Mouse (Mus musculus) lung, embryonic 14.5 days (tissue): ENCODE measurements at regions not wholly inside any gene's neighbourhood (a gene's known extent, or its start where the extent isn't known, plus 50 kb on each side); places are given as distances from the start of the nearest gene placed in this dataset.
A peak's percentile ranks its signal among the peaks of the same experiment; 100 is the strongest.

ENCODE experiments used
- ATAC-seq: fragments of 200-750 bp; cut with Nextera tagmentation; 2 replicates; pipeline ENCODE4 v1.8.0; 2017; ENCODE audit warnings: mild to moderate bottlenecking, moderate TSS enrichment, moderate library complexity; ENCODE audit not compliant: insufficient read depth
- DNase-seq: peaks from one replicate; pipeline ENCODE4 v3.0.0-alpha.2; 2015
- H3K27ac ChIP-seq: fragments of 300-500 bp; sonication (generic); 2 replicates; pipeline ENCODE4 v1.5.1; 2014; ENCODE audit warnings: low read depth, mild to moderate bottlenecking, moderate library complexity
- H3K27me3 ChIP-seq: fragments of 300-500 bp; sonication (generic); 2 replicates; pipeline ENCODE4 v1.6.1; 2014; ENCODE audit warnings: low read length, control low read depth; ENCODE audit not compliant: insufficient read depth
- H3K36me3 ChIP-seq: fragments of 300-500 bp; sonication (generic); 2 replicates; pipeline ENCODE4 v1.6.1; 2014; ENCODE audit warnings: control low read depth; ENCODE audit not compliant: insufficient read depth
- H3K4me1 ChIP-seq: fragments of 300-500 bp; sonication (generic); 2 replicates; pipeline ENCODE4 v1.6.1; 2014; ENCODE audit warnings: antibody characterized with exemption, control low read depth; ENCODE audit not compliant: insufficient read depth
- H3K4me2 ChIP-seq: fragments of 300-500 bp; sonication (generic); 2 replicates; pipeline ENCODE4 v1.6.1; 2014; ENCODE audit warnings: mild to moderate bottlenecking
- H3K4me3 ChIP-seq: fragments of 300-500 bp; sonication (generic); 2 replicates; pipeline ENCODE4 v1.5.1; 2014; ENCODE audit warnings: low read depth, low read length
- H3K9ac ChIP-seq: fragments of 300-500 bp; sonication (generic); 2 replicates; pipeline ENCODE4 v1.6.1; 2014
- H3K9me3 ChIP-seq: fragments of 300-500 bp; sonication (generic); 2 replicates; pipeline ENCODE4 v1.6.1; 2016; ENCODE audit warnings: low read depth, low read length, control low read depth
- CTCF ChIP-seq: IDR thresholded peaks from 2 replicates; pipeline ENCODE4 v1.5.1; 2016; ENCODE audit warnings: antibody characterized with exemption, low read depth
- WGBS: fragments of 180-500 bp; shearing (Covaris S2); extraction: QIAGEN DNeasy Blood & Tissue Kit; methylation state at CpG from one replicate; pipeline ENCODE4 v1.1.7; 2014; 5-methylcytosine and 5-hydroxymethylcytosine counted together

DNA sequence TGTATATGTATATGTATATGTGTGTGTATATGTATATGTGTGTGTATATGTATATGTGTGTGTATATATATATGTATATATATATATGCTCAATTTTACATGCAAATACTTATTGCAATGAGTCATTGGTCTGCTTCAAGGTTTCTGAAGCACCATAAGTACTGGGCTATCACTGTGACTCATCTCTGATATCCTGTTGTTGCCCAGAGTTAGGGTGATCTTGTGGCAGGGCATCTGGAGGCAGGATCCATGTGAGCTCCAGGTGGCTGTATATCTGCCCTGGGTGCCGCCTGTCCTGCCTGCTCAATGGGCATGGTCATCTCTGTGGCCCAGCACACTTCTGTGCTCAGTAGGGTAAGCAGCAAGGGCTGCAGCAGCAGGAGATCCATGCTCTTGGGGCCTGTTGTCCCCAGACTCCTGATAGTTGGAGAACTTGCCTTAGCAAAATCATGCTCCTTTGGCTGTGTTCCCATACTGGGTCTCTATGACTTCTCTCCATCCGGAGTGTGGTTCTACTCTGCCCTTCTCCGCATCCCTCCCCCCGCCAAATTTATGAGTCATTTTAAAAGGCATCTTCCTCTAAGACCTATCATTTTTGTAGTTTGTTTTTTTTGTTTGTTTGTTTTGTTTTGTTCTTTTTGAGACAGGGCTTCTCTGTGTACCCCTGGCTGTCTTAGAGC is 356.1 kb downstream of the Hace1 start:
- H3K27me3 ChIP-seq: no peaks in the 10 kb centered on the region
- no peaks in the 10 kb centered on the region for H3K9me3 ChIP-seq
- H3K4me1 ChIP-seq: no peaks in the 10 kb centered on the region
- DNase-seq (no peak), ATAC-seq (no peak)
- no peak overlapping the region for H3K9ac ChIP-seq
- H3K27ac ChIP-seq: no peak overlapping the region
- no peak for TF ChIP-seq CTCF
- H3K36me3 ChIP-seq: no peaks in the 10 kb centered on the region
- WGBS: 87% methylated on average over 4 of the region's 4 CpGs
- no peak overlapping the region for H3K4me3 ChIP-seq
- no peak overlapping the region for H3K4me2 ChIP-seq

DNA sequence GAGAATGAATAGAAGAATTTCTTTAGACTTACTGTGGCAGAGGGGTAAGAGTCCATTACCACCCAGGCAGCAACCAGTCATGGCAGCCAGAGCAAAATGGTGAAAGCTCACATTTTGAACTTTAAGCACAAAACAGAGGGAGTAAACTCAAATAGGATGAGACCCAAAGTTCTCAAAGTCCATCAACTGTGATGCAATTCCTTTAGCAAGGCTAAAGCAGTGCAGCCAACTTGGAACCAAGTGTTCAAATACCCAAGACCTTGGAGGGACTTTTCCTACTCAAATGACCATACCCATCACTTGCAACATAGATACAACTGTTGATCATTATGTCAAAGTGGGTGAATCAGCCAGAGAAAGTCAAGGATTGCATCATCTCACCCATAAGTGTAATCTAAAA is 380.1 kb downstream of the Hace1 start:
- TF ChIP-seq CTCF: no peak
- no peak overlapping the region for H3K9ac ChIP-seq
- no peak for DNase-seq
- H3K4me3 ChIP-seq: no peak overlapping the region
- ATAC-seq: no peak
- no peak overlapping the region for H3K4me2 ChIP-seq
- no peaks in the 10 kb centered on the region for H3K4me1 ChIP-seq
- H3K27ac ChIP-seq: no peak overlapping the region
- H3K36me3 ChIP-seq: no peaks in the 10 kb centered on the region
- H3K27me3 ChIP-seq: no peaks in the 10 kb centered on the region
- no peaks in the 10 kb centered on the region for H3K9me3 ChIP-seq

DNA sequence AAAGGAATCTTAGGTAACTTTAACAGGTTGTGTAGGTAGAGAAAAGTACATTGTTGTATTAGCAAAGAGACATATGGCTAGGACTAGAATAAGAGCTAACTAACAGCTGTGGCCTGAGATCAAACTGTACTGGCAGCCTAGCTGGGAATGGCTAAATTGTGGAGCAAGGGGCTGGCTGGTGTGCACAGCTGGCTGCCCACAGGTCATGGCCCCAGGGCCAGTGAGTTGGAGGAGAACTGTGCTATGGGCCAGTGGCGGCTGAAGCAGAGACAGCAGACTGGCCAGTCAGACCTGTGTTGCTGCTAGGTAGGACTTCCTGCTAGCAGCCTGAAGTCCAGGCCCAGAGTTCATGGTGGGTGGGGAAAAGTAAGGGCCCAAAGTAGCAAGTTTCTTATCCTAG is 394.6 kb downstream of the Hace1 start:
- no peaks in the 10 kb centered on the region for H3K4me1 ChIP-seq
- no peak overlapping the region for H3K4me3 ChIP-seq
- ATAC-seq (no peak), DNase-seq (no peak)
- no peaks in the 10 kb centered on the region for H3K9me3 ChIP-seq
- no peak overlapping the region for H3K4me2 ChIP-seq
- no peak overlapping the region for H3K9ac ChIP-seq
- H3K27ac ChIP-seq: no peak overlapping the region
- TF ChIP-seq CTCF: no peak
- 81% methylated on average over 1 of the region's 1 CpGs for WGBS
- no peaks in the 10 kb centered on the region for H3K36me3 ChIP-seq
- no peaks in the 10 kb centered on the region for H3K27me3 ChIP-seq

DNA sequence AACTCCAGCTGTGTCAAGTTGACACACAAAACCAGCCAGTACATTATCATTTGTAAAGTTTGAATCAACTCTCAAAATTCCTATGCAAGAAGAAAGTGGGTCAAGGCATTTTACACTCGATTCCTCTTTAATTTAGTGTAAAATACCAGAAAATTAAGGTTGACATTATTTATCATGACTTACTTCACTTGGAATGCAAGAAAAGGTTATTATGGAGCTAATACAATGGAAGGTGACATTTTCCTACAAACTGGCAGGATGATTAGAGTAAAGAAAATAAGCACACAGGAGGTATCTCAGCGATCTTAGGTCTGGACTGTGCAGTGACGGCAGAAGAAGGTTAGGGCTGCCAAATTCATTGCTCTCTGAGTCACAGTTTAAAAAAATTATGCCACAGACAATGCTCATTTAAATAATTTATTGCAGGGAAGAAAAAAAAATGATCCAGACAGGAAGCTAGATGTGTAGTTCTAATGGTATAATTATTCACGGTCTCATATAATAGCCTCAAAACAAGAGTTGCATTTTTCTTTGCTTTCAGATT is 405.2 kb downstream of the Hace1 start:
- Histone ChIP-seq H3K4me3 (no peak overlapping the region), H3K36me3 (no peaks in the 10 kb centered on the region), H3K9me3 (no peaks in the 10 kb centered on the region), H3K4me1 (no peaks in the 10 kb centered on the region), H3K27me3 (no peaks in the 10 kb centered on the region), H3K9ac (no peak overlapping the region), H3K27ac (no peak overlapping the region), H3K4me2 (no peak overlapping the region)
- no peak for TF ChIP-seq CTCF
- WGBS: 59% methylated on average over 4 of the region's 4 CpGs
- DNase-seq (no peak), ATAC-seq (no peak)

DNA sequence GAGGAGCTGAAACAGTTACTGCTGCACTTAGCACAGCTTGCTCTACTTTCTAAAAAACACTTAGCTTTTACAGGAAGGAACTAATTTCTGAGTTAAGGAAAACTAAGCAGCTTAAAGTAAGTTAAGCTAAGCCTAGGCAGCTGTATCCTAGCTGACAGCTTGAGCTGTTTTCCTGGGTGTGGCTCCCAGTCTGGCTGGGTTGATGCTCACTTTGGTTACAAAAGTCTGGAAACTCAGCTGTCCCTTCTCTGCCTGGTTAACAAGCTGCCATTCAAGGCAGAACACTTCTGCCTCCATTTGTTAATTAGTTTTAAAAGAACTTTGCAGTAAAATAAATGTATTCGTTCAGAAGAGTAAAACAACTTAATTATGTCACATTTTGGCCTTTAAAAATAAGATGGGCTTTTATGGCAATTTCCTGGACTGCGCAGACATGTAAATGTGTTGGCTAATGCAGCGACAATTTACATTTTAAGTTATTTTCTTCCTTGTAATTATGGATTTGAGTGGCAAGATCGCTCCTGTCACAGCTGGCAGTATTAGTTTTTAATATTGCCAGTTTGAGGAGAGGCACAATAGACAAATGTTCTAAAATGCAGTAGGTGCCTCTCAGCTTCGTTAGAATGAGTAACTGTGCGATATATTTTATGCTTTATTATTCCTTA is 406.2 kb downstream of the Hace1 start:
- H3K4me1 ChIP-seq: no peaks in the 10 kb centered on the region
- 86% methylated on average over 6 of the region's 6 CpGs for WGBS
- no peak overlapping the region for H3K27ac ChIP-seq
- no peak for ATAC-seq
- no peak for TF ChIP-seq CTCF
- no peak overlapping the region for H3K4me3 ChIP-seq
- H3K9ac ChIP-seq: no peak overlapping the region
- no peaks in the 10 kb centered on the region for H3K36me3 ChIP-seq
- H3K9me3 ChIP-seq: no peaks in the 10 kb centered on the region
- no peak for DNase-seq
- no peaks in the 10 kb centered on the region for H3K27me3 ChIP-seq
- no peak overlapping the region for H3K4me2 ChIP-seq

DNA sequence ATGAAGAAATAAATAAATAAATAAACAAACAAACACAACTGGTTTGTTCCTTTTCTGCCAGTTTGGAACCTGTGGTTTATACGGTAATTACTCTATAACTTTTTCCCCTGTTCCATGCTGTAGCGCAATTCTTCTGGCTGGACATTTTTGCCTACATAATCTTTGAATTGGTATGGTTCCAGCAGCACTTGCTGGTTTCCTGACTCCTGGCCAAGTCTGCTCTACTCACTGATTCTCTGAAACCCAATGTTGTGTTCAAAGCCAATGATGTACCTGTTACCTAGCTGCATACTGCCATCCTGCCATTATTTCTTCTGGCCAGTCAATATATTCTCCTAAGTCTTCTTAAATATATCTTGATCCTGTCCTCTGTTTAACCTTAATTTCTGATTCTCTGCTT is 408.7 kb downstream of the Hace1 start:
- TF ChIP-seq CTCF: no peak
- Histone ChIP-seq H3K27me3 (no peaks in the 10 kb centered on the region), H3K4me3 (no peak overlapping the region), H3K9me3 (no peaks in the 10 kb centered on the region), H3K36me3 (no peaks in the 10 kb centered on the region), H3K27ac (no peak overlapping the region), H3K4me2 (no peak overlapping the region), H3K4me1 (no peaks in the 10 kb centered on the region), H3K9ac (no peak overlapping the region)
- peak; percentile 5 for DNase-seq
- 80% methylated on average over 2 of the region's 2 CpGs for WGBS
- ATAC-seq: no peak

DNA sequence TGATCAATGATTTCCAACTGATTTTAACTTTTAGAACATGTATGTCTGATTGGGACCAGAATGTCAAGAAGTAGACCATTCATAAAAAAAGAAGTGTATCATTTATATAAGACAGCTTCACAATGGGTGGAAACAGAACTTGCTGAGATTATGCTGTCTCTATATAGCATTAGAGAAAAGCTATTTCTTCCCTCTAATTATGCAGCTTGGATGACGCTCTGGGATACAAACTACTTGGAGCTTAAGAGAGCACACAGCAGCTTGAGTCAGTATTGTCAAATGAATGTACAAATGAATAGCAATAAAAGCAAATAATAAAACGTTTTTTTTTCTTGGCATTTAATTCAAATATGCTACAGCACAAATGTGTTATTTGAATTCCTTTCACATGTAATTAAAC is 428.7 kb downstream of the Hace1 start:
- ATAC-seq: no peak

More for the DNA sequence above, 428.7 kb downstream of the Hace1 start:
- TF ChIP-seq CTCF: no peak
- H3K4me3 ChIP-seq: no peak overlapping the region
- DNase-seq: no peak
- H3K4me1 ChIP-seq: no peaks in the 10 kb centered on the region
- H3K27ac ChIP-seq: no peak overlapping the region
- H3K4me2 ChIP-seq: no peak overlapping the region
- H3K36me3 ChIP-seq: no peaks in the 10 kb centered on the region
- no peaks in the 10 kb centered on the region for H3K9me3 ChIP-seq
- no peak overlapping the region for H3K9ac ChIP-seq
- WGBS: 49% methylated on average over 2 of the region's 2 CpGs
- H3K27me3 ChIP-seq: no peaks in the 10 kb centered on the region
